In genomic region chr5:65457846-65458245, GRCm38 (mm10) we compare ENCODE assay signal across 13 mouse cellular contexts. TPM values are rescaled to one million over a fixed set of nuclear protein-coding genes. Genes with fewer than 3 reads are reported as not detected.
DNase-seq lines count a peak whose midpoint lies in the region; ATAC-seq and TF ChIP-seq lines count a peak whose summit lies in the region.
"Had no signal": no experiment of that assay in that cellular context is flagged by ENCODE, and none has a peak within 500 bp of the region (broad histone marks: within the 10 kb centered on the region; RNA-seq: fewer than 3 reads in every experiment).

No protein-coding gene starts in this region.

- H3K79me2 ChIP-seq in myocyte (ENCODE audit: control insufficient read depth, insufficient read depth): no peaks in the 10 kb centered on the region

- no peaks in the 10 kb centered on the region for H3K36me3 ChIP-seq in kidney, embryonic 16.5 days (ENCODE audit: insufficient read depth, low read length)
- no peaks in the 10 kb centered on the region for H3K36me3 ChIP-seq in embryonic facial prominence, embryonic 11.5 days (replicated peaks; ENCODE audit: control insufficient read depth, insufficient read depth, low read depth, low read length)
- H3K36me3 ChIP-seq in heart, embryonic 15.5 days: peaks cover 3% of the 10 kb centered on the region; the same call in 1 of the 2 replicates
- H3K36me3 ChIP-seq in myocyte (ENCODE audit: control insufficient read depth, insufficient read depth): no peaks in the 10 kb centered on the region
- H3K36me3 ChIP-seq: midbrain, embryonic 15.5 days had no signal

- no peak overlapping the region for H3ac ChIP-seq in myocyte (ENCODE audit: control insufficient read depth, insufficient read length)

- H3K4me2 ChIP-seq in kidney, embryonic 16.5 days (replicated peaks; ENCODE audit: low read depth, low read length): no peak overlapping the region
- H3K4me2 ChIP-seq in embryonic facial prominence, embryonic 11.5 days (ENCODE audit: low read depth, low read length): no peak overlapping the region
- H3K4me2 ChIP-seq in heart, embryonic 15.5 days: no peak overlapping the region
- H3K4me2 ChIP-seq in myocyte (ENCODE audit: low read depth): peak overlapping the region; percentile 47
- H3K4me2 ChIP-seq: forebrain, embryonic 15.5 days; midbrain, embryonic 15.5 days had no signal

- no peak for DNase-seq in kidney, postnatal 10 days
- no peak for DNase-seq in embryonic facial prominence, embryonic 11.5 days (ENCODE audit: low spot score)
- DNase-seq in liver: no peak
- no peak for DNase-seq in gastrocnemius, postnatal 14 days
- DNase-seq in left cerebral cortex, postnatal 25 days (ENCODE audit: low spot score in 2 of 2): no peak
- DNase-seq: left cerebral cortex, postnatal 4 days had no signal

- H3K9me3 ChIP-seq in kidney, embryonic 16.5 days (ENCODE audit: low read length): no peaks in the 10 kb centered on the region
- H3K9me3 ChIP-seq in embryonic facial prominence, embryonic 11.5 days (replicated peaks; ENCODE audit: control insufficient read depth, low read length): no peaks in the 10 kb centered on the region
- H3K9me3 ChIP-seq in heart, embryonic 15.5 days (replicated peaks): no peaks in the 10 kb centered on the region
- H3K9me3 ChIP-seq: forebrain, embryonic 15.5 days; midbrain, embryonic 15.5 days had no signal

- H3K4me3 ChIP-seq in kidney, embryonic 16.5 days (ENCODE audit: low read length): no peak overlapping the region
- no peak overlapping the region for H3K4me3 ChIP-seq in embryonic facial prominence, embryonic 11.5 days (ENCODE audit: low read depth, low read length)
- no peak overlapping the region for H3K4me3 ChIP-seq in heart, embryonic 15.5 days
- no peak overlapping the region for H3K4me3 ChIP-seq in myocyte
- H3K4me3 ChIP-seq: forebrain, embryonic 15.5 days; midbrain, embryonic 15.5 days had no signal

- H3K27ac ChIP-seq in kidney, embryonic 16.5 days (ENCODE audit: low read length): peak overlapping the region; percentile 81
- peak overlapping the region; percentile 39; the same call in 1 of the 2 replicates for H3K27ac ChIP-seq in embryonic facial prominence, embryonic 11.5 days (replicated peaks; ENCODE audit: low read depth, low read length)
- peak overlapping the region; percentile 73 for H3K27ac ChIP-seq in heart, embryonic 15.5 days
- H3K27ac ChIP-seq: forebrain, embryonic 15.5 days; hindbrain, postnatal 0 days; midbrain, embryonic 15.5 days had no signal

- peaks cover 8% of the 10 kb centered on the region; the same call in 1 of the 2 replicates for H3K4me1 ChIP-seq in kidney, embryonic 16.5 days (ENCODE audit: insufficient read depth, low read length)
- no peaks in the 10 kb centered on the region for H3K4me1 ChIP-seq in embryonic facial prominence, embryonic 11.5 days (ENCODE audit: control insufficient read depth, insufficient read depth, low read length)
- H3K4me1 ChIP-seq in heart, embryonic 15.5 days (replicated peaks): peaks cover 44% of the 10 kb centered on the region
- H3K4me1 ChIP-seq: forebrain, embryonic 15.5 days; midbrain, embryonic 15.5 days had no signal

- no peak for TF ChIP-seq POLR2A in myocyte (IDR thresholded peaks at IDR 0.05; ENCODE audit: insufficient read length, low read depth)

- H3K27me3 ChIP-seq in kidney, embryonic 16.5 days (ENCODE audit: insufficient read depth, low read length): no peaks in the 10 kb centered on the region
- no peaks in the 10 kb centered on the region for H3K27me3 ChIP-seq in embryonic facial prominence, embryonic 11.5 days (ENCODE audit: control insufficient read depth, insufficient read depth, low read length)
- H3K27me3 ChIP-seq in heart, embryonic 15.5 days: no peaks in the 10 kb centered on the region
- H3K27me3 ChIP-seq in myocyte (ENCODE audit: control insufficient read depth, insufficient read depth, insufficient read length): no peaks in the 10 kb centered on the region
- H3K27me3 ChIP-seq: forebrain, embryonic 15.5 days; midbrain, embryonic 15.5 days had no signal

- no peak for ATAC-seq in kidney, embryonic 16.5 days (ENCODE audit: low FRiP score, low TSS enrichment)
- ATAC-seq in embryonic facial prominence, embryonic 11.5 days (replicated peaks; ENCODE audit: insufficient number of reproducible peaks, low FRiP score, low TSS enrichment, low read depth): no peak
- no peak; the same call in 1 of the 2 replicates for ATAC-seq in heart, embryonic 15.5 days (replicated peaks; ENCODE audit: insufficient number of reproducible peaks, insufficient read depth, low FRiP score, low read depth)
- ATAC-seq: forebrain, embryonic 15.5 days; hindbrain, postnatal 0 days; midbrain, embryonic 15.5 days had no signal

- WGBS in kidney, embryonic 16.5 days: 57% methylated on average over 5 of the region's 5 CpGs
- WGBS in embryonic facial prominence, embryonic 11.5 days: 77% methylated on average over 5 of the region's 5 CpGs
- 34% methylated on average over 5 of the region's 5 CpGs for WGBS in heart, embryonic 15.5 days

- no peak overlapping the region for H3K9ac ChIP-seq in kidney, embryonic 16.5 days (replicated peaks; ENCODE audit: low read length)
- no peak overlapping the region for H3K9ac ChIP-seq in embryonic facial prominence, embryonic 11.5 days (replicated peaks; ENCODE audit: low read length)
- H3K9ac ChIP-seq in heart, embryonic 15.5 days: no peak overlapping the region
- H3K9ac ChIP-seq: forebrain, embryonic 15.5 days; midbrain, embryonic 15.5 days had no signal

- intact Hi-C loops in gastrocnemius, postnatal 14 days (cut with DNase I; ENCODE audit: low total_unique reads): no loop called here
- intact Hi-C loops in left cerebral cortex, postnatal 25 days (cut with DNase I): no loop called here

TF ChIP-seq in myocyte, 11 proteins besides CTCF, POLR2A, EP300 and RAD21:
- TF ChIP-seq REST (IDR thresholded peaks at IDR 0.05; ENCODE audit: insufficient read depth, insufficient read length): no peak
- TF ChIP-seq MAX (IDR thresholded peaks at IDR 0.05; ENCODE audit: low read depth): peak; percentile 39

RNA-seq across cellular contexts. Expression of gene Ugdh, which starts 22.1 kb away (rescaled TPM):
- 103 and 109 TPM in 2 replicates for polyA plus RNA-seq in kidney, embryonic 16.5 days (2015; fragmentation: Nextera tagmentation; extraction: Ambion mirVana)
- polyA plus RNA-seq in embryonic facial prominence, embryonic 11.5 days (2014; fragmentation: Nextera tagmentation; extraction: Ambion mirVana): 104 and 112 TPM in 2 replicates
- 60.2 and 70.3 TPM in 2 replicates for polyA plus RNA-seq in heart, embryonic 15.5 days (2015; fragmentation: Nextera tagmentation; extraction: Ambion mirVana)
- 30.9 TPM for polyA plus RNA-seq in myocyte (2012; fragmentation: generic; extraction: Trizol)
- 10 to 100 TPM; 12.0 to 14.4 TPM for total RNA-seq in gastrocnemius, postnatal 14 days (2021)
- total RNA-seq in left cerebral cortex, postnatal 25 days (2021): 10 to 100 TPM; 23.9 to 29.7 TPM

RNA-seq across cellular contexts. Expression of gene Gm43552, which starts 34.8 kb away (rescaled TPM):
- polyA plus RNA-seq in kidney, embryonic 16.5 days (2015; fragmentation: Nextera tagmentation; extraction: Ambion mirVana): not detected in 2 replicates
- not detected in 2 replicates for polyA plus RNA-seq in embryonic facial prominence, embryonic 11.5 days (2014; fragmentation: Nextera tagmentation; extraction: Ambion mirVana)
- polyA plus RNA-seq in heart, embryonic 15.5 days (2015; fragmentation: Nextera tagmentation; extraction: Ambion mirVana): 0.92 and 1.1 TPM in 2 replicates
- not detected for polyA plus RNA-seq in myocyte (2012; fragmentation: generic; extraction: Trizol)
- total RNA-seq in gastrocnemius, postnatal 14 days (2021): 1 to 10 TPM in 1 of 2 experiments, not detected in 1; 3.1 TPM
- total RNA-seq in left cerebral cortex, postnatal 25 days (2021): not detected
- total RNA-seq: hindbrain, postnatal 0 days; left cerebral cortex, postnatal 4 days had no signal
- polyA plus RNA-seq: forebrain, embryonic 15.5 days; hindbrain, postnatal 0 days; testis, adult 2 months had no signal
